Mouse (Mus musculus): ENCODE measurements around the gene Agt. TPM values are rescaled to one million over a fixed set of nuclear protein-coding genes. Genes with fewer than 3 reads are reported as not detected.

Agt gene
- total RNA-seq, 2 experiments from 2014 or later: 13.3 to 17.8 TPM

GRCm38 (mm10) chr8:124520249-124521080 is 49.0 kb downstream of the Agt start, which contains the start of gene Cog2:
Cog2 (plus strand) TSS chr8:124520767.
- Histone ChIP-seq H3K4me3 (peak within 1 kb of the TSS; percentile 96), H3K27ac (peak within 1 kb of the TSS; percentile 85)
- TF ChIP-seq CTCF (IDR thresholded peaks at IDR 0.05): peak; percentile 95
- intact Hi-C loops (cut with DNase I): loop anchor here (2.0 kb wide), 1 partner anchor 86 kb away; no protein-coding TSS in a partner anchor
- peak; percentile 90 to 91 for DNase-seq (ENCODE audit: extremely low spot score in 1 of 2, low spot score in 2 of 2)

- Histone ChIP-seq H3K4me3 (no peak overlapping the region), H3K27ac (peak overlapping the region; percentile 81)
- intact Hi-C loops (cut with DNase I): loop anchor here (2.0 to 5.0 kb wide), 2 partner anchors 115 to 130 kb away; no protein-coding TSS in a partner anchor
- no peak for TF ChIP-seq CTCF (IDR thresholded peaks at IDR 0.05)
- DNase-seq (ENCODE audit: extremely low spot score in 1 of 2, low spot score in 2 of 2): no peak
Measured at GRCm38 (mm10) chr8:124517142-124517541, 52.4 kb downstream of the Agt start.

- DNase-seq (ENCODE audit: extremely low spot score in 1 of 2, low spot score in 2 of 2): peak; percentile 37 to 52
- intact Hi-C loops (cut with DNase I): loop anchor here (1.0 to 5.0 kb wide), 4 partner anchors 9 to 130 kb away; no protein-coding TSS in a partner anchor
- no peak overlapping the region for H3K4me3 ChIP-seq
- H3K27ac ChIP-seq: peak overlapping the region; percentile 81
- TF ChIP-seq CTCF (IDR thresholded peaks at IDR 0.05): no peak
Measured at GRCm38 (mm10) chr8:124516525-124516924, 53.0 kb downstream of the Agt start.

GRCm38 (mm10) chr8:124516039-124516438 is 53.5 kb downstream of the Agt start:
- Histone ChIP-seq H3K27ac (peak overlapping the region; percentile 81), H3K4me3 (no peak overlapping the region)
- no peak for TF ChIP-seq CTCF (IDR thresholded peaks at IDR 0.05)
- DNase-seq (ENCODE audit: extremely low spot score in 1 of 2, low spot score in 2 of 2): no peak
- intact Hi-C loops (cut with DNase I): loop anchor here (1.0 to 5.0 kb wide), 4 partner anchors 9 to 129 kb away; no protein-coding TSS in a partner anchor

- H3K27ac ChIP-seq: peak overlapping the region; percentile 89
- no peak overlapping the region for H3K4me3 ChIP-seq
- intact Hi-C loops (cut with DNase I): loop anchor here (2.0 kb wide), 1 partner anchor 46 kb away; no protein-coding TSS in a partner anchor
- TF ChIP-seq CTCF (IDR thresholded peaks at IDR 0.05): no peak
- no peak for DNase-seq (ENCODE audit: extremely low spot score in 1 of 2, low spot score in 2 of 2)
Measured at GRCm38 (mm10) chr8:124509156-124509555, 60.4 kb downstream of the Agt start.

- Histone ChIP-seq H3K27ac (peak overlapping the region; percentile 89), H3K4me3 (no peak overlapping the region)
- intact Hi-C loops (cut with DNase I): loop anchor here (2.0 kb wide), 1 partner anchor 46 kb away; no protein-coding TSS in a partner anchor
- no peak for DNase-seq (ENCODE audit: extremely low spot score in 1 of 2, low spot score in 2 of 2)
- no peak for TF ChIP-seq CTCF (IDR thresholded peaks at IDR 0.05)
Measured at GRCm38 (mm10) chr8:124508321-124508695, 61.2 kb downstream of the Agt start.

GRCm38 (mm10) chr8:124507572-124508320 is 61.8 kb downstream of the Agt start:
- DNase-seq (ENCODE audit: extremely low spot score in 1 of 2, low spot score in 2 of 2): peak; percentile 58 to 66
- H3K4me3 ChIP-seq: no peak overlapping the region
- H3K27ac ChIP-seq: peak overlapping the region; percentile 89
- intact Hi-C loops (cut with DNase I): loop anchor here (1.0 to 2.0 kb wide), 2 partner anchors 9 to 45 kb away; no protein-coding TSS in a partner anchor
- TF ChIP-seq CTCF (IDR thresholded peaks at IDR 0.05): no peak

Other genes starting within 250 kb of the Agt start
- 100 to 1,000 TPM; 208 to 221 TPM for gene Pgbd5, start 130.0 kb downstream of the Agt start, total RNA-seq (2021)
- 10 to 100 TPM; 35.1 to 46.5 TPM for gene Cog2, start 48.9 kb downstream of the Agt start, total RNA-seq (2021)
- not detected for gene Capn9, start 6.4 kb upstream of the Agt start, total RNA-seq (2021)
- 10 to 100 TPM; 56.2 to 59.4 TPM for gene 2310022B05Rik, start 93.7 kb upstream of the Agt start, total RNA-seq (2021)
- 10 to 100 TPM; 41.4 to 42.6 TPM for gene Ttc13, start 152.3 kb upstream of the Agt start, total RNA-seq (2021)
- gene Arv1, start 152.4 kb upstream of the Agt start, total RNA-seq (2021): 10 to 100 TPM; 13.0 to 13.9 TPM
- gene Fam89a, start 182.1 kb upstream of the Agt start, total RNA-seq (2021): under 1 TPM; 0.77 to 0.87 TPM
- gene Trim67, start 223.4 kb upstream of the Agt start, total RNA-seq (2021): 1 to 10 TPM; 2.0 to 2.2 TPM